Mouse (Mus musculus) hindbrain, postnatal 0 days (tissue): ENCODE data around the gene Cd40. TPM values are rescaled to one million over a fixed set of nuclear protein-coding genes. Genes with fewer than 3 reads are reported as not detected.

Source experiments
- ATAC-seq: fragments of 200-750 bp; cut with Nextera tagmentation; 2 replicates; pipeline ENCODE4 v1.8.0; 2017; ENCODE audit warnings: mild to moderate bottlenecking, moderate TSS enrichment, moderate library complexity
- DNase-seq: peaks from one replicate; pipeline ENCODE4 v3.0.0-alpha.2; 2015; ENCODE audit warnings: low spot score
- H3K27ac ChIP-seq: fragments of 300-500 bp; sonication (generic); 2 replicates; pipeline ENCODE4 v1.5.1; 2014; ENCODE audit warnings: mild to moderate bottlenecking
- H3K27me3 ChIP-seq: fragments of 300-500 bp; sonication (generic); 2 replicates; pipeline ENCODE4 v1.6.1; 2014; ENCODE audit warnings: low read length, mixed read lengths; ENCODE audit not compliant: insufficient read depth
- H3K36me3 ChIP-seq: fragments of 300-500 bp; sonication (generic); 2 replicates; pipeline ENCODE4 v1.6.1; 2014; ENCODE audit warnings: low read length, mixed read lengths; ENCODE audit not compliant: insufficient read depth
- H3K4me1 ChIP-seq: fragments of 300-500 bp; sonication (generic); 2 replicates; pipeline ENCODE4 v1.6.1; 2014; ENCODE audit warnings: antibody characterized with exemption, low read length, mixed read lengths; ENCODE audit not compliant: insufficient read depth
- H3K4me2 ChIP-seq: fragments of 300-500 bp; sonication (generic); 2 replicates; pipeline ENCODE4 v1.6.1; 2014; ENCODE audit warnings: low read depth, mild to moderate bottlenecking, low read length, moderate library complexity, mixed read lengths
- H3K4me3 ChIP-seq: fragments of 300-500 bp; sonication (generic); 2 replicates; pipeline ENCODE4 v1.5.1; 2014; ENCODE audit warnings: low read length
- H3K9ac ChIP-seq: fragments of 300-500 bp; sonication (generic); replicated peaks from 2 replicates; pipeline ENCODE4 v1.6.1; 2014; ENCODE audit warnings: mild to moderate bottlenecking, low read length, moderate library complexity, mixed read lengths
- H3K9me3 ChIP-seq: fragments of 300-500 bp; sonication (generic); 2 replicates; pipeline ENCODE4 v1.6.1; 2016; ENCODE audit warnings: low read length, mixed read lengths
- CTCF ChIP-seq: IDR thresholded peaks from 2 replicates; pipeline ENCODE4 v1.5.1; 2016; ENCODE audit warnings: antibody characterized with exemption, control low read depth, low read depth
- WGBS: fragments of 180-500 bp; shearing (Covaris S2); extraction: QIAGEN DNeasy Blood & Tissue Kit; methylation state at CpG from one replicate; pipeline ENCODE4 v1.1.7; 2014; 5-methylcytosine and 5-hydroxymethylcytosine counted together
- polyA plus RNA-seq: library from polyadenylated mRNA; unstranded; fragments of >200 nt; fragmentation: Nextera tagmentation; extraction: Ambion mirVana; gene quantifications from 2 replicates; pipeline ENCODE4 v1.2.1, GENCODE M21; 2015
- total RNA-seq: library from RNA; depleted of rRNA; stranded (reverse); fragments of >200 nt; gene quantifications from 2 replicates; pipeline ENCODE4 v1.2.3, GENCODE M21; 2014

The Cd40 gene
- total and polyA plus RNA-seq, 2 experiments from 2014 or later = 3.8 to 5.4 TPM

DNA sequence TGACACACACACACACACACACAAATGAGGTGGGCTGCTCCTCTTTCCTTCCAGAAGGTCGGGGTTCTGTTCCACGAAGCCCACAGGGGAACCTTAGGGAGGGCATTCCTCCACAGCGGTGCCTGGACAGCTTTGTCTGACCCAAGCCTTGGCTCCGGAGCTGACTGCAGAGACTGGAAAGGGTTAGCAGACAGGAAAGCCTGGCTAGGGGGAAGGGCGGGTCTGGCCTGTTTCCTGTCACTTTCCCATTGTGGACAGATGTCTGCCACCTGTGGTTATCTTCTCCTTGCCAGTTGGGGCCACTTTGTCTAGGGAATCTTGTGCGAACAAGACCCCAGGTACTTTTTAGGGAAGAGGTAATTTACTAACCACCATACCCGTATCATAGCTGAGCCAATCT lies 478 bp downstream of the Cd40 start:
- H3K27ac ChIP-seq = no peak overlapping the region
- peak overlapping the region; percentile 49 for H3K4me2 ChIP-seq
- no peaks in the 10 kb centered on the region for H3K27me3 ChIP-seq
- DNase-seq (no peak), ATAC-seq (no peak)
- no peak overlapping the region; the same call in 1 of the 2 replicates for H3K9ac ChIP-seq
- no peaks in the 10 kb centered on the region for H3K9me3 ChIP-seq
- peaks cover 5% of the 10 kb centered on the region; the same call in 1 of the 2 replicates for H3K4me1 ChIP-seq
- 9% methylated on average over 7 of the region's 7 CpGs for WGBS
- TF ChIP-seq CTCF = no peak
- H3K36me3 ChIP-seq = no peaks in the 10 kb centered on the region
- H3K4me3 ChIP-seq = peak overlapping the region; percentile 21

DNA sequence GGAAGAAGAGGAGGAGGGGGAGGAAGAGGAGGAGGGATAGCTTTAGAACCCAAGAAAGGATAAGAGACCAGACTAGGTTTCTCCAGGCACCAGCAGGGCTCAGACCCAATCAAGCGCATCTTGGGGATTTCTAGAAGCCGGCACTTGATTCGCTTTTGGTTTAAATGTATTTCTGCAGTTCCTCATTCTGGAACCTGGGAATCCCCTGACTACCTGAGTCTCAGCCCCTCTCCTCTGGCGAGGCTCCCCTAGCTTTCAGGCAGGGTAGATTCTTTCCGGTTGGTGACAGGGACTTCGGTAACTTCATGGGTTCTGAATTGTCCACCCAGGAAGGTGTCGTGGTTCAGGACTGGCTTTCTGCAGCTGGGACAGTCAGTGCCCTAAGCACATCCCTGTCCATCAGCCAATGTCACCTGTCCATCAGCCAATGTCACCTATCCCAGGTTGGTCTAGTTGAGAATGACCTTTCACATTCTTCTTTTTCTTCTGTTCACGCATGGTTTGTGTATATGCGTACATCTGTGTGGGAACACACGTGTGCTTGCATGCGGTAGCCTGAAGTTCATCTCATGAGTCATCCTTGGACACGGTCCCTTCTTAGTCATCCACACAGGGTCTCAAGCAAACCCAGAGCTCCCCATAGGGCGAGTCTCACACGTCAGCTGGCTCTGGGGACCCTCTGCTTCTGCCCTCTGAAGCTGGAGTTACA lies 1.1 kb downstream of the Cd40 start:
- DNase-seq (no peak), ATAC-seq (no peak)
- H3K4me3 ChIP-seq = peak overlapping the region; percentile 21; the same call in 1 of the 2 replicates
- TF ChIP-seq CTCF = no peak
- no peaks in the 10 kb centered on the region for H3K36me3 ChIP-seq
- H3K27me3 ChIP-seq = no peaks in the 10 kb centered on the region
- H3K4me2 ChIP-seq = peak overlapping the region; percentile 49; the same call in 1 of the 2 replicates
- H3K4me1 ChIP-seq = peaks cover 5% of the 10 kb centered on the region; the same call in 1 of the 2 replicates
- no peak overlapping the region for H3K27ac ChIP-seq
- no peak overlapping the region for H3K9ac ChIP-seq
- WGBS = 84% methylated on average over 14 of the region's 14 CpGs
- H3K9me3 ChIP-seq = no peaks in the 10 kb centered on the region

DNA sequence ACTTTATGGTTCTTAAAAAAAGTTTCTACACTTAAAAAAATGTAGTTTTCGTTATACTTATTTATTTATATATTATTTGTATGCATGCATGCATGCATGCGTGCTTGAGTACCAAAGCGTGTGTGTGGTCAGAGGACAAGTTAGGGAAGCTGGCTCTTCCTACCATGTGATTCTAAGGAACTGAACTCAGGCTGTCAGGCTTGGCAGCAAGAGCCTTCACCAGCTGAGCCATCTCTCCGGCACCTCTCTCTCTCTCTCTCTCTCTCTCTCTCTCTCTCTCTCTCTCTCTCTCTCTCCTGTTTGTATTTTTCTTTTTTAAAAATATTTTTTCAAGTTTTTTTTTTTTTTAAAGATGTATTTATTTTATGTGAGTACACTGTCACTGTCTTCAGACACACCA lies 4.5 kb downstream of the Cd40 start:
- H3K4me2 ChIP-seq = no peak overlapping the region
- H3K36me3 ChIP-seq = no peaks in the 10 kb centered on the region
- ATAC-seq (no peak), DNase-seq (no peak)
- H3K4me3 ChIP-seq = no peak overlapping the region
- no peak overlapping the region for H3K9ac ChIP-seq
- 91% methylated on average over 4 of the region's 4 CpGs for WGBS
- no peaks in the 10 kb centered on the region for H3K9me3 ChIP-seq
- TF ChIP-seq CTCF = no peak
- H3K4me1 ChIP-seq = peaks cover 4% of the 10 kb centered on the region; the same call in 1 of the 2 replicates
- no peak overlapping the region for H3K27ac ChIP-seq
- no peaks in the 10 kb centered on the region for H3K27me3 ChIP-seq

DNA sequence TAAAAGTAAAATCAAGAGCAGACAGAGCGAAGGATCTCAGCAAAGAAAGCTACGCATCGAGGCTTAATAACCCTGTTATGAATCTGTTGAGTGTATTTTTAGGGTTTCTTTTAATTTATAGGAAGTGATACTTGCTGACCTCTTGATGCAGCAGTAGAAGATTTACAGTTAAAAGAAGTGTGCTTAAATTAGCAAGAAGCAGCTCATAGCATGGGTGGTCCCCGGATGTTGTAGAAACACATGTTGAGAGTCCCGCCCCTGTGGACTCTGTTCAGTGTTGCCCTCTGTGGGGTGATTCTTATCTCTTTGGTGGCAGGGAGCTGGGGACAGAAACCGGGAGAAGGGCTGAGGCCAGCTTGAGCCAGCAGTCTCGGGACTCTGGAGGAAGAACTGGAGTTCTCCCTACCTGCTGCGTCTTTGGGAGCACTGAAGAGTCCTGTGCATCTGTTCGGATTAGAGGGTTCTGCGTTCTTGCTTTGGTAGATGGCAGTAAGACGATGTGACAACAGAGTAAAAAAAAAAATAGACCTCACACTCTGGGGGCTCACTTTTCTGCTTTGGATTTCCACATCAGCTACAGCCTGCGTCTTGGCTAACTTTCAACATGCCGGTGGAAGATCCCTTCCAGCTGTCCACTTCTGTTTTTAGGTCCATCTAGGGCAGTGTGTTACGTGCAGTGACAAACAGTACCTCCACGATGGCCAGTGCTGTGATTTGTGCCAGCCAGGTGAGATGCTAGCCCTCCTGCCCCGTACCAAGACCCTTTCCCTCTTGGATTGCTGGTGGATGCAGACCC lies 6.4 kb downstream of the Cd40 start:
- Histone ChIP-seq H3K27ac (no peak overlapping the region), H3K4me1 (no peaks in the 10 kb centered on the region), H3K4me2 (no peak overlapping the region), H3K9ac (no peak overlapping the region), H3K4me3 (no peak overlapping the region), H3K9me3 (no peaks in the 10 kb centered on the region), H3K36me3 (no peaks in the 10 kb centered on the region), H3K27me3 (no peaks in the 10 kb centered on the region)
- DNase-seq (no peak), ATAC-seq (no peak)
- no peak for TF ChIP-seq CTCF
- whole genome bisulfite sequencing = 80% methylated on average over 16 of the region's 16 CpGs

DNA sequence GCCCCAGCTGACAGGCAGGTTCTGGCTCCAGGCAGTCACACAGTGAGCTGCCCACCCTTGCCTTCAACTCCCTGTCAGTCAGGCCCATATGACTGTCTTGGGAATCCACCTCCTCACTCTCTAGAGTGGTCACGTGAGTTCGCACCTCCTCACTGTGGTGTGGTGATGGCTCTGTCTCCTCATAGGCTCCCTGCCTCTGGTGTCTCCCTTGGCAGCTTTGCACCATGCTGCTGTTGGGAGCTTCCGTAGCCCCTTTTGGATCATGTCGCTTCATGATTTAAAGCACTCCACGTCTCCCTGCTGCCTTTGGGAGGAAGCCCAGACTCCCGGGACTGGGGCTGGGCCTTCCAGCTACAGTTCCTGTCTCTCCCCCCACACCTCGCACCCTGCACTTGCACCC lies 9.1 kb downstream of the Cd40 start:
- H3K4me1 ChIP-seq = no peaks in the 10 kb centered on the region
- no peak overlapping the region for H3K4me2 ChIP-seq
- WGBS = 40% methylated on average over 7 of the region's 7 CpGs
- DNase-seq = no peak
- ATAC-seq = peak; percentile 32; the same call in 1 of the 2 replicates
- H3K9me3 ChIP-seq = no peaks in the 10 kb centered on the region
- H3K36me3 ChIP-seq = no peaks in the 10 kb centered on the region
- no peak overlapping the region for H3K9ac ChIP-seq
- no peaks in the 10 kb centered on the region for H3K27me3 ChIP-seq
- H3K4me3 ChIP-seq = no peak overlapping the region
- H3K27ac ChIP-seq = no peak overlapping the region
- TF ChIP-seq CTCF = no peak

DNA sequence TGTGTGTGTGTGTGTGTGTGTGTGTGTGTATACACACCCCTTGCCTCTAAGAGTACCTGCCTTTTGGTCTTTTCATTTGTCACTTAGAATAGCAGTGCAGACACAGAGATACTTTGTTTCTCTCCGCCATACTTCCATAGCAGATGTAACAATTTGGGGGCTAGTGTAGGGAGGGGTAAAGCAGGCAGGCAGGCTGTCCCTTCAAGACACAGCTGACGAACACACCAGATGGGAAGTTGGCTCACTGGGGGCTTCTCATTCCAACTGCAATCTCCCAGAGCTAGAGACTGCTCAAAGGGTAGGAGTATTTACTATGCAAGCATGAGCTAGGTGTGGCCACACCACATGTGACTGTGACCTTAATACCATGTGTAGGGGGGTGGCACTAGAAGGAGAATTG lies 13.4 kb downstream of the Cd40 start:
- no peak overlapping the region for H3K4me3 ChIP-seq
- H3K4me2 ChIP-seq = no peak overlapping the region
- H3K36me3 ChIP-seq = no peaks in the 10 kb centered on the region
- WGBS = 52% methylated on average over 2 of the region's 2 CpGs
- TF ChIP-seq CTCF = no peak
- H3K4me1 ChIP-seq = peaks cover 10% of the 10 kb centered on the region; the same call in 1 of the 2 replicates
- H3K27ac ChIP-seq = no peak overlapping the region
- DNase-seq (no peak), ATAC-seq (no peak)
- no peaks in the 10 kb centered on the region for H3K27me3 ChIP-seq
- H3K9ac ChIP-seq = no peak overlapping the region
- no peaks in the 10 kb centered on the region for H3K9me3 ChIP-seq
